Mouse (Mus musculus): Measurements from ENCODE around the gene Arpc5l.

DNA sequence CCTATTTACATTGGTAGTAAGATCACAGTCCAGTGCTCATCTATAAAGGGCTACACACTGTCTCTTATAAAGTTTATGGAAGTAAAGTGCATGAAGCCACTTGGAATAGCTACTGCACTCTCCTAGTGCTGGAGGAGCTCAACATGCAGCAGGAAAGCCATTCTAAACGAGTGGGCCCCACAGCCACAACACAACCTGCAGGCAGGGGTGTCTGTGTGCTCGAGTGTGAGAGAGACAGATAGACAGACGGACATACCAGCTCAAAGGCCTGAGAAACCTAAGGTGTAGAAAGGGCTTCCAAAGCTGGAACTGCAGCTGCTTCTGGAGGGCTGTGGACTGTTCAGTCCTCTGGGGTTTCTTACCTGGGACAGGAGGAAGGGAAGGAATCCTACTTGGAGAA is 11.4 kb downstream of the Arpc5l start:
- TF ChIP-seq POLR2A (IDR thresholded peaks at IDR 0.05; ENCODE audit: insufficient read depth, low read depth, low read length) = no peak
- TF ChIP-seq CTCF (IDR thresholded peaks at IDR 0.05; ENCODE audit: insufficient read depth, low read depth, low read length) = no peak
